Mouse (Mus musculus): ENCODE results near the gene Vnn3. TPM values are rescaled to one million over a fixed set of nuclear protein-coding genes. Genes with fewer than 3 reads are reported as not detected.

The Vnn3 gene
- total and polyA plus RNA-seq, 3 experiments: not detected

DNA sequence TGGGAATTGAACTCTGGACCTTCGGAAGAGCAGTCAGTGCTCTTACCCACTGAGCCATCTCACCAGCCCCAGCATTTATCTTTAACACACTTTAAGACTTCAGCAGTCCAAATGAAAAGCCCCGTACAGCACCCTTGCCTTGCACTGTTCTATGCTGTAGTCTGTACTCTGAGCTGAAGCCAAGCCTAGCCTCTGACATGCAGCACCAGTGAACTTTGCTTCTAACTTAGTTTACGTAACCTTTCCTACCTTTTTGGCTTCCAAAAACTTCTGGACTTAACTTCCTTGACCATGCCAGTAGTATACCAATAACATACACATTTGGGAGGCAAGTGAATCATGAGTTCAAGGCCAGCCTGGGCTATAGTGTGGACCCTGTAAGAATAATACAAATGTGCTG, 12.4 kb upstream of the Vnn3 start:
- H3K4me3 ChIP-seq (ENCODE audit: control insufficient read depth in 1 of 2, insufficient read depth in 1 of 2, low read depth in 2 of 2, low read length in 2 of 2): no peak overlapping the region
- no peak for TF ChIP-seq USF2 (IDR thresholded peaks at IDR 0.05; ENCODE audit: borderline replicate concordance in 1 of 2, insufficient read depth in 1 of 2, low read depth in 1 of 2, low read length in 2 of 2)
- TF ChIP-seq EP300 (IDR thresholded peaks at IDR 0.05; ENCODE audit: low read depth in 1 of 2, low read length in 2 of 2): no peak
- no peak for TF ChIP-seq ZC3H11A (IDR thresholded peaks at IDR 0.05; ENCODE audit: low read depth, low read length)
- no peak for TF ChIP-seq RCOR1 (IDR thresholded peaks at IDR 0.05; ENCODE audit: low read depth, low read length)
- TF ChIP-seq POLR2AphosphoS5 (IDR thresholded peaks at IDR 0.05; ENCODE audit: borderline replicate concordance, low read depth, low read length): no peak
- TF ChIP-seq JUND (IDR thresholded peaks at IDR 0.05; ENCODE audit: low read depth, low read length): no peak
- TF ChIP-seq ZNF384 (IDR thresholded peaks at IDR 0.05; ENCODE audit: low read depth, low read length): no peak
- no peak for TF ChIP-seq MAFK (IDR thresholded peaks at IDR 0.05; ENCODE audit: borderline replicate concordance, low read depth, low read length)
- TF ChIP-seq ZKSCAN1 (IDR thresholded peaks at IDR 0.05; ENCODE audit: low read depth, low read length): no peak
- no peak for TF ChIP-seq USF1 (IDR thresholded peaks at IDR 0.05; ENCODE audit: low read depth, low read length)
- no peak for TF ChIP-seq NRF1 (IDR thresholded peaks at IDR 0.05; ENCODE audit: insufficient read depth, low read depth, low read length, poor library complexity, severe bottlenecking)
- TF ChIP-seq GATA1 (IDR thresholded peaks at IDR 0.05; ENCODE audit: low read depth, low read length): no peak
- TF ChIP-seq MAX (IDR thresholded peaks at IDR 0.05; ENCODE audit: low read length): no peak
- no peak for TF ChIP-seq CTCF (IDR thresholded peaks at IDR 0.05 in 2 of 3, conservative IDR thresholded peaks at IDR 0.05 in 1 of 3; ENCODE audit: control insufficient read depth in 1 of 3, insufficient read depth in 1 of 3, low read depth in 2 of 3, low read length in 3 of 3, poor library complexity in 1 of 3, severe bottlenecking in 1 of 3)
- no peak for TF ChIP-seq E2F4 (IDR thresholded peaks at IDR 0.05; ENCODE audit: borderline replicate concordance, low read depth, low read length)
- no peak for TF ChIP-seq HCFC1 (IDR thresholded peaks at IDR 0.05; ENCODE audit: low read depth, low read length)
- TF ChIP-seq UBTF (IDR thresholded peaks at IDR 0.05; ENCODE audit: borderline replicate concordance, insufficient read depth, low read depth, low read length): no peak
- no peak for TF ChIP-seq MEF2A (IDR thresholded peaks at IDR 0.05; ENCODE audit: extremely low read depth, insufficient replicate concordance, low read depth, low read length, poor library complexity, severe bottlenecking)
- H3K27ac ChIP-seq (ENCODE audit: control insufficient read depth, low read depth, low read length): no peak overlapping the region
- H3K4me1 ChIP-seq (ENCODE audit: control insufficient read depth in 1 of 2, insufficient read depth in 2 of 2, low read length in 2 of 2): no peaks in the 10 kb centered on the region
- H3K79me2 ChIP-seq (ENCODE audit: control insufficient read depth, insufficient read depth, low read length, poor library complexity): no peaks in the 10 kb centered on the region
- peaks cover 0 to 1% of the 10 kb centered on the region in 2 experiments; a peak in 1 of 4 replicates for H3K27me3 ChIP-seq (ENCODE audit: control insufficient read depth in 1 of 2, insufficient read depth in 2 of 2, low read length in 2 of 2)
- DNase-seq (ENCODE audit: low read depth, low spot score): no peak
- no peaks in the 10 kb centered on the region for H3K9me3 ChIP-seq (replicated peaks; ENCODE audit: insufficient read depth, low read length)
- H3K36me3 ChIP-seq (ENCODE audit: control insufficient read depth in 1 of 2, insufficient read depth in 2 of 2, low read length in 2 of 2): no peaks in the 10 kb centered on the region
- H3K9ac ChIP-seq (ENCODE audit: control insufficient read depth, low read depth, low read length, poor library complexity, severe bottlenecking): no peak overlapping the region

DNA sequence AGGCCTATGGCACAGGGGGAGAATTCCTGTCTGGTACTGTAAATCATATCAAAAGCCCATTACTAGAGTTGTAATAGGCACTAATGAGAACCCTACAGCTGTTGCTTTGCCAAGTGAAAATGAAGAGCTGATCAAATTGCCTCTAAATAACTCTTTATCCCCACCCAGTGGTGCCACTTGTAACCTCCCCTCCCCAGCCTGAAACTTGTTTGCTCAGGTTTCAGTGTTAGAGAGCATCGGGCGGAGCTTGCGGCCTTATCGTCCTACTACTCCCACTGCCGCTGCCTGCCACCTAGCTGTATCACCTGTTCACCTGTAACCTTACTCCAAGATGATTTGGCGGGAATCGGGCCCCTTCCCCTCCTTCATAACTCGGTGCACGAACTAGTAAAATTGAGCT, 11.9 kb upstream of the Vnn3 start:
- Histone ChIP-seq H3K4me3 (ENCODE audit: control insufficient read depth in 1 of 2, insufficient read depth in 1 of 2, low read depth in 2 of 2, low read length in 2 of 2) (no peak overlapping the region), H3K9ac (ENCODE audit: control insufficient read depth, low read depth, low read length, poor library complexity, severe bottlenecking) (no peak overlapping the region), H3K9me3 (replicated peaks; ENCODE audit: insufficient read depth, low read length) (no peaks in the 10 kb centered on the region), H3K27ac (ENCODE audit: control insufficient read depth, low read depth, low read length) (no peak overlapping the region), H3K4me1 (ENCODE audit: control insufficient read depth in 1 of 2, insufficient read depth in 2 of 2, low read length in 2 of 2) (no peaks in the 10 kb centered on the region), H3K27me3 (ENCODE audit: control insufficient read depth in 1 of 2, insufficient read depth in 2 of 2, low read length in 2 of 2) (peaks cover 0 to 1% of the 10 kb centered on the region in 2 experiments; a peak in 1 of 4 replicates), H3K79me2 (ENCODE audit: control insufficient read depth, insufficient read depth, low read length, poor library complexity) (no peaks in the 10 kb centered on the region), H3K36me3 (ENCODE audit: control insufficient read depth in 1 of 2, insufficient read depth in 2 of 2, low read length in 2 of 2) (no peaks in the 10 kb centered on the region)
- TF ChIP-seq SMC3 (IDR thresholded peaks at IDR 0.05; ENCODE audit: low read depth, low read length): no peak
- no peak for TF ChIP-seq CTCF (IDR thresholded peaks at IDR 0.05 in 2 of 3, conservative IDR thresholded peaks at IDR 0.05 in 1 of 3; ENCODE audit: control insufficient read depth in 1 of 3, insufficient read depth in 1 of 3, low read depth in 2 of 3, low read length in 3 of 3, poor library complexity in 1 of 3, severe bottlenecking in 1 of 3)
- no peak for TF ChIP-seq GABPA (IDR thresholded peaks at IDR 0.05; ENCODE audit: low read depth, low read length)
- TF ChIP-seq BHLHE40 (IDR thresholded peaks at IDR 0.05; ENCODE audit: borderline replicate concordance, low read depth, low read length): no peak
- no peak for TF ChIP-seq TAL1 (IDR thresholded peaks at IDR 0.05; ENCODE audit: low read length)
- TF ChIP-seq ETS1 (IDR thresholded peaks at IDR 0.05; ENCODE audit: low read depth, low read length): no peak
- no peak for TF ChIP-seq MXI1 (IDR thresholded peaks at IDR 0.05; ENCODE audit: low read depth, low read length)
- TF ChIP-seq MAX (IDR thresholded peaks at IDR 0.05; ENCODE audit: low read length): no peak
- no peak for TF ChIP-seq POLR2A (IDR thresholded peaks at IDR 0.05; ENCODE audit: control insufficient read depth in 1 of 2, insufficient read depth in 1 of 2, low read depth in 1 of 2, low read length in 2 of 2, poor library complexity in 1 of 2)
- TF ChIP-seq CHD1 (IDR thresholded peaks at IDR 0.05; ENCODE audit: low read depth, low read length): no peak
- TF ChIP-seq ZC3H11A (IDR thresholded peaks at IDR 0.05; ENCODE audit: low read depth, low read length): no peak
- no peak for TF ChIP-seq NRF1 (IDR thresholded peaks at IDR 0.05; ENCODE audit: insufficient read depth, low read depth, low read length, poor library complexity, severe bottlenecking)
- no peak for TF ChIP-seq MYB (IDR thresholded peaks at IDR 0.05; ENCODE audit: low read depth, low read length)
- no peak for TF ChIP-seq POLR2AphosphoS2 (IDR thresholded peaks at IDR 0.05; ENCODE audit: low read length)
- TF ChIP-seq POLR2AphosphoS5 (IDR thresholded peaks at IDR 0.05; ENCODE audit: borderline replicate concordance, low read depth, low read length): no peak
- no peak for TF ChIP-seq RAD21 (IDR thresholded peaks at IDR 0.05; ENCODE audit: low read depth, low read length)
- TF ChIP-seq KAT2A (conservative IDR thresholded peaks at IDR 0.05; ENCODE audit: low read depth, low read length): no peak
- no peak for TF ChIP-seq ELF1 (IDR thresholded peaks at IDR 0.05; ENCODE audit: low read depth, low read length)
- no peak for DNase-seq (ENCODE audit: low read depth, low spot score)
